Mouse (Mus musculus): ENCODE results near the gene Prss34. TPM values are rescaled to one million over a fixed set of nuclear protein-coding genes. Genes with fewer than 3 reads are reported as not detected.

Gene Prss34
- polyA plus RNA-seq, 1 experiment, result 35.0 TPM

DNA sequence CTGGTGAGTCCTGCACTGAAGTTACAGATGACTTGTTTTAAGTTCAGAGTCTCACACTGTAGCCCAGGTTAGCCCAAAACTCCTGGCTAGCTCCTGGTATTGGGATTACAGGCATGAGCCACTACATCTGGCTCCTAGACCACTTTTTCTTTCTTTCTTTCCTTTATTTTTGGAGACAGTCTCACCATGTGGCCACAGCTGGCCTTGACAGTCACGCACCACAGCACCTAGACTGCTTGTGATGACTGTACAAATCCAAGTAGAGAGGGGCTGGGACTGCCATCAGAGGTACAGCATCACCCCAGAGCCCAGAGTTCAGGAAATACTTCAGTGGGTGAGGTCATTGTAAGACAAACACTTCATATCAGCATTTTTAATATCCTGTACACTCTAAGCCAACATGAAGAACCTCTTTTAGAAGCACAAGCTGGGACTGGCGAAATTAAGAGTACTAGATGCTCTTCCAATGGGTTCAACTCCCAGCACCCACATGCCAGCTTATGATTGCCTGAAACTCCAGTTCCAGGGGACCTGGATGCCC, 27.3 kb upstream of the Prss34 start:
- Histone ChIP-seq H3K4me3 (replicated peaks; ENCODE audit: control insufficient read depth, low read depth, low read length) (no peak overlapping the region), H3K27ac (ENCODE audit: control insufficient read depth, insufficient read depth, low read depth, low read length, poor library complexity) (no peak overlapping the region), H3K4me1 (ENCODE audit: control insufficient read depth, insufficient read depth, low read length) (peaks cover 4% of the 10 kb centered on the region)
- 72% methylated on average over 2 of the region's 2 CpGs for WGBS
- no peak for TF ChIP-seq CTCF (IDR thresholded peaks at IDR 0.05; ENCODE audit: control insufficient read depth, insufficient read depth, low read length)
- no peak for TF ChIP-seq POLR2A (IDR thresholded peaks at IDR 0.05; ENCODE audit: borderline replicate concordance, control insufficient read depth, low read depth, low read length)

DNA sequence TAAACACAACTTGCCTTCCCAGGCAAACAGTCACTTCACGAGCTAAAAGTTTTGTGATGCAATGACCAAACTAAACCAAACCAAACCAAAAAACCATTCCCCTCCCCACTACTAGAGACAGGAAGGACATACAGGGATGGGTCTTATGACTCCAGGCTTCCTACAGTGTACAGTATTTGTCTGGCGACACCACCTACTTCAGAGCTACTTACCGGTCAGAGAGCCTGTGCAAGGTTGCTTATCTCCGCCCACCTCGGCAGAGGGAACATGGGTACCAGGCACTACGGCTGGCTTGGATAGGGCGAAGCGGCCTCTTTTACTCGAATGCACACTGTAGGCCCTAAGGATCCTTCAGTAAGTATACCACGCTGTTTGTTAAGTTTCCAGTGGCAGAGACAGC, 25.9 kb upstream of the Prss34 start:
- H3K4me1 ChIP-seq (ENCODE audit: control insufficient read depth, insufficient read depth, low read length), result peaks cover 4% of the 10 kb centered on the region
- under 1% methylated on average over 10 of the region's 10 CpGs for WGBS
- H3K4me3 ChIP-seq (replicated peaks; ENCODE audit: control insufficient read depth, low read depth, low read length), result peak overlapping the region; percentile 91
- H3K27ac ChIP-seq (ENCODE audit: control insufficient read depth, insufficient read depth, low read depth, low read length, poor library complexity), result peak overlapping the region; percentile 98
- TF ChIP-seq CTCF (IDR thresholded peaks at IDR 0.05; ENCODE audit: control insufficient read depth, insufficient read depth, low read length) (no peak), POLR2A (IDR thresholded peaks at IDR 0.05; ENCODE audit: borderline replicate concordance, control insufficient read depth, low read depth, low read length) (no peak)

DNA sequence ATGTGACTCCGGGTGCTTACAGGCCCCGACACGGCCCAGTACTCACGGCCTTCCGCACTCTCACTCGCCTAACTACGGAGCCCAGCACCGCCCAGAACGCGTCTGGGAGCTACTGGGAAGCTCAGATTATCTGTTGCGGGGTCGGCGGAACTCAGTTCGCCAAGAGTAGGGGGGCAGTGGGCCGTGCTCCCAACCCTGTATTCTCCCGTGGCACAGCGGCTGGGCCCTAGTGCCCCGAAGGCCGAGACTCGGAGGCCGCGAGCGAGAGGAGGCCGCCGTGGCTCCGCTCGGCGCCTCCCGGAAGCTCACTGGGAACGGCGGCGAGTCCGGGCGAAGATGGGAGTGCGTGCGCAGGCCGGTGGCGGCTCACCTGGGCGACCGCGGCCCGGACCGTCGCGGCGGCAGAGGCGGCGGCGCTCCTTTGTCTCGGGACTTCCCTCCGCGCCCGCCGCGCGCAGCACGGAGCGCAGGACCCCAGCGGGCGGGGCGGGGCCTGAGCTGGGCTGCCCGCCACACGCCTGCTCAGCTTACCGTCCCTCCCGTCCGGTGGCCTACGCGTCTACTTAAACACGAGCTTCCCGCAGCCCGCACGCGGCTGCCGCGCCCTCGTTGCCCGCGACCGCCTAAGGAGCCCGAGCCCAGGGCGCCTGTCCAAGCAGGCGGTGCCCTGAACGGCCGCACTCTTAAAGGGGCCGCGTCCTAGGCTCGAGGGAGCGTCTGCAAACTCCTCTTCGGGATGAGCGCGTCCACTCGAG, 25.1 kb upstream of the Prss34 start:
- peak overlapping the region; percentile 91 for H3K4me3 ChIP-seq (replicated peaks; ENCODE audit: control insufficient read depth, low read depth, low read length)
- peak overlapping the region; percentile 98 for H3K27ac ChIP-seq (ENCODE audit: control insufficient read depth, insufficient read depth, low read depth, low read length, poor library complexity)
- peaks cover 4% of the 10 kb centered on the region for H3K4me1 ChIP-seq (ENCODE audit: control insufficient read depth, insufficient read depth, low read length)
- WGBS, result under 1% methylated on average over 92 of the region's 92 CpGs
- TF ChIP-seq CTCF (IDR thresholded peaks at IDR 0.05; ENCODE audit: control insufficient read depth, insufficient read depth, low read length) (no peak), POLR2A (IDR thresholded peaks at IDR 0.05; ENCODE audit: borderline replicate concordance, control insufficient read depth, low read depth, low read length) (peak; percentile 79; the same call in 1 of the 2 replicates)

DNA sequence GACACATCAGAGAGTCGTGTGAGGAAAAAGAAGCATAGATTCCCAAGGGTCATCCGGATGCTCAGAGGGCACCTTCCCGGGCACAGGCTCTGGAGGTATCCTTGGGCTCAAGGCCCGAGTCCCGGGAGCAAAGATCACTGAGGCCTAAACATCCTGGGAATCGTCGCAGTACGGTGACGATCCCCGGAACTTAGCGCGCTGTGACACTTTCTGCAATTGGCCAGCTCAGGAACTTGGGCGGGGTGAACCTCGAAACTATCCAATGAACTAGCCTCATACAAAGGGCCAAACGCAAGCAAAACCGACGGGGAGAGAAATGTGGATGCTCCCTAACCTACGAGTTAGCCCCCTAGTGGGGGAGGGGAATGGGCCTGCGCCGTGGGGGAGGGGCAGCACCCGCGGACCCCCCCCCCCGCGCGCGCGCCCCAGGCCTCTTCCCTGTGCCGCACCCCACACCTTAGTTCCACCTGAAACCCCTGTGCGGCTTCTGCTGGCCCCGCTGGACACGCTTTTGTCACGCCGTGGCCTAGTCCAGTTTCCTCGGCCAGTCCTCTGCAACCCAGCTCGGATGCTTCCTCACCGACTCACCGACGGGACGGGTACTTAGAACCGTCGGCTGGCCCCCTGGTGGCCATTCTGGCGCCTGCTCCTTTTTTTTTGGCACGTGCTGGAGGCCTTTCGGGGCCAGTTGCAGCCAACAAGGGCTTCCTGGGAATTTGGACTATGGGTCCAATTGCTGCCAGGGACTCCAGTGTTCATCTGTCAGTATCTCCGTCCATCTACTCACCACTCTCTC, 24.3 kb upstream of the Prss34 start:
- 1% methylated on average over 43 of the region's 45 CpGs for WGBS
- Histone ChIP-seq H3K27ac (ENCODE audit: control insufficient read depth, insufficient read depth, low read depth, low read length, poor library complexity) (peak overlapping the region; percentile 98), H3K4me1 (ENCODE audit: control insufficient read depth, insufficient read depth, low read length) (peaks cover 4% of the 10 kb centered on the region), H3K4me3 (replicated peaks; ENCODE audit: control insufficient read depth, low read depth, low read length) (peak overlapping the region; percentile 91)
- TF ChIP-seq POLR2A (IDR thresholded peaks at IDR 0.05; ENCODE audit: borderline replicate concordance, control insufficient read depth, low read depth, low read length) (peak; percentile 74; the same call in 1 of the 2 replicates), CTCF (IDR thresholded peaks at IDR 0.05; ENCODE audit: control insufficient read depth, insufficient read depth, low read length) (peak; percentile 73)

DNA sequence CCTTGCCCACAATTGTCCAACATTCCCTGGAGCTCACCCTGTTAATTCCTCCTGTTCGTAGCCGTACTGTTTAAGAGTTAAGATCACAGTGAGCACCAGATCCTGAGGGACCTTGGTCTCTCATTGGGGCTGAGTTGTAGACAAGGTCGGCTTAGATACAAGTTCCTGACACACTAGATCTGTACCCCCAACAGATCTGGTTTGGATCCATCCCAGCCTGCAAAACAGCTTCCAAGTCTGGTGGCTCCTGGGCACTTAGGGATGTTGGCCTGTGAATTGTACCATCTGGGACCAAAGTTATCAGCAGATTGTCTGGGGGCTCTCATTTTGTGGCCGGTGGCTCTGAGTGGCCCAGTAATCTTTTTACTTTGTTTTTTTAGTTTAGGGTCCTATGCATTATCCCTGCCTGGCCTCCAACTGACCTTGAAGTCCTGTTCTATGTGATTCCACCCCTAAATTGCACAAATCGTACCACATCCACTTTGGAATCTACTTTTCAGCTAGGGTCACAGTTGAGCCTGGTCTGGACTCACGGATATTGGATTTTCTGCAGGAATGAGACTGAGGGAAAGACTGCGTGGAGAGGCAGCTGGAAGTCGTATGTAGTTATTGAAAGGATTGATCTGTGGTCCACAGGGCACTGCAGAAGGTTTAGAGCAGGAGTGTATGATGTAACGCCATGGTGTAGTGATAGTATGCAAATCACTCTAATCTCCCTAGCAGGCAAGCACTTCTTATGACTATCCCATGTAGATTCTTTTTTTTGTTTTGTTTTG, 23.4 kb upstream of the Prss34 start, which contains the start of gene Ube2i:
TSS of gene Ube2i (minus strand) at position 52 of the 776 bp plus-strand sequence.
- TF ChIP-seq CTCF (IDR thresholded peaks at IDR 0.05; ENCODE audit: control insufficient read depth, insufficient read depth, low read length) (no peak), POLR2A (IDR thresholded peaks at IDR 0.05; ENCODE audit: borderline replicate concordance, control insufficient read depth, low read depth, low read length) (no peak)
- WGBS, result 75% methylated on average over 9 of the region's 9 CpGs
- Histone ChIP-seq H3K27ac (ENCODE audit: control insufficient read depth, insufficient read depth, low read depth, low read length, poor library complexity) (peak within 1 kb of the TSS; percentile 98), H3K4me3 (replicated peaks; ENCODE audit: control insufficient read depth, low read depth, low read length) (peak within 1 kb of the TSS; percentile 91), H3K4me1 (ENCODE audit: control insufficient read depth, insufficient read depth, low read length) (peaks cover 4% of the 10 kb centered on the region)

DNA sequence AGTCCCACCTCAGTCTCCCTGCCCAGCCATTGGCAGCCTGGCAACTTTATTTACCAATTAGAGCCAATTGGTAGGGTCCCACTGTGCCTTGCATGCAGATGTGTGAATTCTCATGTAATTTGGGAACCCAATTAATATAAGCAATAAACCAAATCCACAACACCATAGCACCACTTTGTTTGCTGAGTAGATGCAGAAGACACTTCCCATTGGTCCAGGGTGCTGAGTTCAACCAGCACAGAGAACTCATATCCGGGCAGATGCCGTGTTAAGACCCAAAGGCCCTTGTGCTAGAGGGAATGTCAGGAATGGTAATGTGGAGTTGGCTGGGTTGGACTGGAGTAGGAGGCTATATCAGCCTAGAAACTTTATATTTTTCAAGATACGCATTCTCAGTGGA, 22.4 kb upstream of the Prss34 start:
- H3K4me1 ChIP-seq (ENCODE audit: control insufficient read depth, insufficient read depth, low read length), result peaks cover 4% of the 10 kb centered on the region
- no peak overlapping the region for H3K27ac ChIP-seq (ENCODE audit: control insufficient read depth, insufficient read depth, low read depth, low read length, poor library complexity)
- no peak for TF ChIP-seq CTCF (IDR thresholded peaks at IDR 0.05; ENCODE audit: control insufficient read depth, insufficient read depth, low read length)
- TF ChIP-seq POLR2A (IDR thresholded peaks at IDR 0.05; ENCODE audit: borderline replicate concordance, control insufficient read depth, low read depth, low read length), result no peak
- WGBS, result 84% methylated on average over 3 of the region's 3 CpGs
- H3K4me3 ChIP-seq (replicated peaks; ENCODE audit: control insufficient read depth, low read depth, low read length), result no peak overlapping the region

DNA sequence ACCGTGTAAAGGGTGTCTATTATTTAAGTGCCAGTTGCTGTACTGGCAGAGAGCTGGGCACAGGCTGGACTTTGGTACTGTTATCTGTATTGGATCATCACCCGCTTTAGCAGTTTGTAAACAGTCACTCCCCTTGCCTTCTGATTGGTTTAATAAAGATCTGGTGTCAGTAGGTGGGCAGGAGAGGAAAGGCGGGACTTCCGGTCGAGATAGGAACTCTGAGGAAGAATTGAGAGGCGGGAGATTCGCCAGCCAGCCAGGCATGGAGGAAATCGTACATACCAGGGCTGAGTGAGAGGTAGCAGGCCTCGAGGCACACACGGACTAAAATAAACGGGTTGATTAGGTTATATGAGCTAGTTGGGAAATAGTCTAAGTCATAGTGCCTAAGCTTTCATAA, 16.1 kb upstream of the Prss34 start:
- no peak for TF ChIP-seq CTCF (IDR thresholded peaks at IDR 0.05; ENCODE audit: control insufficient read depth, insufficient read depth, low read length)
- TF ChIP-seq POLR2A (IDR thresholded peaks at IDR 0.05; ENCODE audit: borderline replicate concordance, control insufficient read depth, low read depth, low read length), result no peak
- 36% methylated on average over 11 of the region's 11 CpGs for WGBS
- Histone ChIP-seq H3K4me3 (replicated peaks; ENCODE audit: control insufficient read depth, low read depth, low read length) (no peak overlapping the region), H3K4me1 (ENCODE audit: control insufficient read depth, insufficient read depth, low read length) (no peaks in the 10 kb centered on the region), H3K27ac (ENCODE audit: control insufficient read depth, insufficient read depth, low read depth, low read length, poor library complexity) (no peak overlapping the region)

All from bone marrow, adult 2 months (tissue).